Mouse (Mus musculus) spleen, adult 2 months (tissue): Measurements from ENCODE around the gene Trpc4ap. TPM values are rescaled to one million over a fixed set of nuclear protein-coding genes. Genes with fewer than 3 reads are reported as not detected.

ENCODE experiments used
- DNase-seq, 2 experiments: peaks; one replicate each; pipeline versions ENCODE4 v3.0.0 to v3.0.0-alpha.2; 2012 to 2021; ENCODE audit warnings: low spot score in 2 of 2, low read depth in 1 of 2
- H3K27ac ChIP-seq: fragments of 200-500 bp; 2 replicates; pipeline ENCODE4 v1.5.1; 2012; ENCODE audit warnings: low read length, inconsistent platforms; ENCODE audit not compliant: insufficient read depth
- H3K27me3 ChIP-seq: fragments of 200-500 bp; 2 replicates; pipeline ENCODE4 v1.6.1; 2012; ENCODE audit warnings: mild to moderate bottlenecking, moderate library complexity, low read length, inconsistent platforms; ENCODE audit not compliant: control insufficient read depth, insufficient read depth
- H3K36me3 ChIP-seq: fragments of 200-500 bp; 2 replicates; pipeline ENCODE4 v1.6.1; 2012; ENCODE audit warnings: mild to moderate bottlenecking, low read length, inconsistent platforms; ENCODE audit not compliant: control insufficient read depth, insufficient read depth
- H3K4me1 ChIP-seq: fragments of 200-500 bp; 2 replicates; pipeline ENCODE4 v1.6.1; 2011; ENCODE audit warnings: inconsistent platforms; ENCODE audit not compliant: control insufficient read depth, insufficient read depth, insufficient read length
- H3K4me3 ChIP-seq: fragments of 200-500 bp; 2 replicates; pipeline ENCODE4 v1.5.1; 2011; ENCODE audit warnings: mild to moderate bottlenecking, inconsistent platforms; ENCODE audit not compliant: insufficient read depth, insufficient read length; ENCODE audit errors: extremely low read depth
- CTCF ChIP-seq: fragments of 200-500 bp; IDR thresholded peaks from 2 replicates; pipeline ENCODE4 v1.5.1; 2011; ENCODE audit warnings: mild to moderate bottlenecking, inconsistent platforms; ENCODE audit not compliant: insufficient read depth, insufficient read length, insufficient replicate concordance; ENCODE audit errors: extremely low read depth
- POLR2A ChIP-seq: fragments of 200-500 bp; IDR thresholded peaks from 2 replicates; pipeline ENCODE4 v1.6.1; 2011; ENCODE audit warnings: low read depth, low read length, inconsistent platforms
- whole genome bisulfite sequencing: fragments of 180-500 bp; shearing (Covaris S2); methylation state at CpG from one replicate; pipeline ENCODE4 v1.1.7; 2018; 5-methylcytosine and 5-hydroxymethylcytosine counted together
- polyA plus RNA-seq: library from polyadenylated mRNA; depleted of rRNA; stranded (reverse); fragments of >200 nt; gene quantifications from 2 replicates; pipeline ENCODE4 v1.2.3, GENCODE M21; 2012

Gene Trpc4ap
- polyA plus RNA-seq, 1 experiment: 144 TPM

DNA sequence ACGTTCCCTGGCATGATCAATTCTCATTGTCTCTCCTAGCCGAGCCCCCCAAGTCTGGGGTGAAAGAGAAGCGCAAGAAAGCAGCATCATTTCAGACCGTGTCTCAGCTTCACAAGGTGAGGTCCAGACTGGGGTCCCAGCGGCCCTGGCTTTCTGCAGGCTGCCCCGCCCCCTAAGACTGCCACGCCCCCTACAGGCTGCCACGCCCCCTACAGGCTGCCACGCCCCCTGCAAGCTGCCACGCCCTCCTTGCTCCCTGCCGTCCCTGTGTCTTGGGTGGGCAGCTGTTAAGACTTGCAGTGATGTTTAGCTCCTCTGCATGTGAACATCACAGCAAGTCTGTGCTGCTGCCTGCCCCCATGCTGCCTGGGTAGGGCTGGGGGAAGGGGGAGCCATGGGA, 69.6 kb downstream of the Trpc4ap start:
- Histone ChIP-seq H3K27ac (no peak overlapping the region), H3K27me3 (no peaks in the 10 kb centered on the region), H3K4me3 (no peak overlapping the region), H3K36me3 (no peaks in the 10 kb centered on the region), H3K4me1 (no peaks in the 10 kb centered on the region)
- TF ChIP-seq CTCF (no peak), POLR2A (no peak)
- 33% methylated on average over 11 of the region's 11 CpGs for WGBS
- no peak for DNase-seq

DNA sequence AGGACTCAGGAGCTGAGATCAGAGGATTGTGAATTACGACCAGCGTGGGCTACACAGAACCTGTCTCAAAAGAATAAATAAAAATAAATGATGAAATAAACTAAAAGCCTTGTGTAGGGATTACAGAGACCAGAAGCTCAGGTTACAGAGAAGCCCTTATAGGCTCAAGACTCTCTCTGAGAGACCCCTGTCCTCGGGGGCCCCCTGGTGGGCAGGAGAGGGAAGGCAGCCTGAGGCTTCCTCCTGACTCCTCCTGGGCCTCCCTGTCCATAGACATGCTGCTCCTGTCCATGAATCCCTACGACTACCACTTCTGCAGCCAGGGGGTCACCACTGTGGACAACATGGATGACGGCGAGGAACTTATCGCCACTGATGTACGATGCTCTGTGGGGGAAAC, 72.4 kb downstream of the Trpc4ap start:
- H3K36me3 ChIP-seq: no peaks in the 10 kb centered on the region
- peak; percentile 21 to 82 for DNase-seq
- WGBS: 22% methylated on average over 8 of the region's 8 CpGs
- TF ChIP-seq CTCF (peak; percentile 98), POLR2A (no peak)
- no peaks in the 10 kb centered on the region for H3K4me1 ChIP-seq
- H3K27ac ChIP-seq: no peak overlapping the region
- no peaks in the 10 kb centered on the region; the same call in 1 of the 2 replicates for H3K27me3 ChIP-seq
- H3K4me3 ChIP-seq: no peak overlapping the region

GRCm38 (mm10) chr2:155616971-155617370, 75.2 kb downstream of the Trpc4ap start:
- Histone ChIP-seq H3K27ac (no peak overlapping the region), H3K4me1 (peaks cover 5% of the 10 kb centered on the region; the same call in 1 of the 2 replicates), H3K4me3 (no peak overlapping the region), H3K27me3 (no peaks in the 10 kb centered on the region; the same call in 1 of the 2 replicates), H3K36me3 (no peaks in the 10 kb centered on the region)
- no peak for DNase-seq
- TF ChIP-seq CTCF (no peak), POLR2A (no peak)
- 59% methylated on average over 6 of the region's 6 CpGs for WGBS

GRCm38 (mm10) chr2:155613953-155614352, 78.2 kb downstream of the Trpc4ap start:
- no peak for DNase-seq
- H3K36me3 ChIP-seq: no peaks in the 10 kb centered on the region
- H3K4me1 ChIP-seq: peaks cover 5% of the 10 kb centered on the region; the same call in 1 of the 2 replicates
- H3K27me3 ChIP-seq: no peaks in the 10 kb centered on the region; the same call in 1 of the 2 replicates
- no peak overlapping the region for H3K27ac ChIP-seq
- TF ChIP-seq POLR2A: no peak
- no peak for TF ChIP-seq CTCF
- WGBS: 61% methylated on average over 8 of the region's 8 CpGs
- no peak overlapping the region for H3K4me3 ChIP-seq

- peak overlapping the region; percentile 33; the same call in 1 of the 2 replicates for H3K4me3 ChIP-seq
- 7% methylated on average over 20 of the region's 20 CpGs for WGBS
Measured at GRCm38 (mm10) chr2:155613326-155613755, 78.8 kb downstream of the Trpc4ap start.

DNA sequence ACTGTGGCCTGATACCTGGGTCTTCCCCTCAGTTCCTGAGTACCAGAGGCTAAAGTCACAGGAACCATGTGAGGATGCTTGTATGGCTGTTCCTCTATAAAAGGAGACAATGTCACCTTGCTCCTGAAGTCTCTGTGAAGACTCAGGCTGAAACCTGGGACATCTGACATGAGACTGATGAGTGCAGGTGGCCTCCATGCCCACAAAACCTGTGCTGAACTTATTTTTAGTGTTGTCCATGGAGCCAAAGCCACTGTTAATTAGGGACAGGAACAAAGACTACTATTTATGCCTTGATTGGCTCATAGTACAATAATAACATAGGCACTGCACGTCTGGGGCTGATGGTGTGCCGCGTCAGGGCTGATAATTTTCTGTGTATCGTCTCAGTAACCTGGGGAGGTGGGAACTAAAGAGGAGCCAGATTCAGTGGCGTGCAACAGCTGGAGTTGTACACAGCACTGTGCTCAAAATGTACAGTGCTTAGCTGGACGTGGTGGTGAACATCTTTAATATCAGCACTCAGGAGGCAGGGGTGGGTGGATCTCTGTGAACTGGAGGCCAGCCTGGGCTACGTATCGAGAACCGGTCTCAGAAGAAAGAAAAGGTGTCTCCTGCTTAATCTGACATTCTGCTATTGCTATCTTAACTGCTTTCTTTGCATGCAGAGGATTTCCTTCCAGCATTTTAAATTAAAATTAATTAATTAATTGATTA, 80.2 kb downstream of the Trpc4ap start:
- H3K4me3 ChIP-seq: no peak overlapping the region
- TF ChIP-seq POLR2A (no peak), CTCF (no peak)
- no peaks in the 10 kb centered on the region; the same call in 1 of the 2 replicates for H3K27me3 ChIP-seq
- no peaks in the 10 kb centered on the region for H3K36me3 ChIP-seq
- peaks cover 5% of the 10 kb centered on the region; the same call in 1 of the 2 replicates for H3K4me1 ChIP-seq
- no peak for DNase-seq
- no peak overlapping the region for H3K27ac ChIP-seq
- 89% methylated on average over 9 of the region's 9 CpGs for WGBS

More at GRCm38 (mm10) chr2:155613326-155613755, 78.8 kb downstream of the Trpc4ap start:
- TF ChIP-seq POLR2A (no peak), CTCF (no peak)
- DNase-seq: peak in 1 of 2 experiments; percentile 42
- H3K4me1 ChIP-seq: peaks cover 5% of the 10 kb centered on the region; the same call in 1 of the 2 replicates
- no peak overlapping the region for H3K27ac ChIP-seq
- no peaks in the 10 kb centered on the region for H3K36me3 ChIP-seq
- H3K27me3 ChIP-seq: no peaks in the 10 kb centered on the region; the same call in 1 of the 2 replicates

GRCm38 (mm10) chr2:155610978-155611377, 81.2 kb downstream of the Trpc4ap start, which contains the start of gene Myh7b:
Myh7b (plus strand) TSS chr2:155611212.
- DNase-seq: no peak
- no peak within 1 kb of the TSS for H3K27ac ChIP-seq
- H3K36me3 ChIP-seq: no peaks in the 10 kb centered on the region
- H3K4me1 ChIP-seq: peaks cover 5% of the 10 kb centered on the region; the same call in 1 of the 2 replicates
- H3K4me3 ChIP-seq: no peak within 1 kb of the TSS
- H3K27me3 ChIP-seq: no peaks in the 10 kb centered on the region; the same call in 1 of the 2 replicates
- no peak for TF ChIP-seq POLR2A
- WGBS: 56% methylated on average over 4 of the region's 4 CpGs
